Mouse (Mus musculus) stomach, postnatal 0 days (tissue): ENCODE data around the gene Zpbp2. TPM values are rescaled to one million over a fixed set of nuclear protein-coding genes. Genes with fewer than 3 reads are reported as not detected.

Source experiments
- ATAC-seq: fragments of 200-750 bp; cut with Nextera tagmentation; 2 replicates; pipeline ENCODE4 v1.8.0; 2017; ENCODE audit not compliant: low FRiP score, low TSS enrichment
- DNase-seq: peaks from one replicate; pipeline ENCODE4 v3.0.0-alpha.2; 2016; ENCODE audit warnings: low spot score
- H3K27ac ChIP-seq: fragments of 300-500 bp; sonication (generic); replicated peaks from 2 replicates; pipeline ENCODE4 v1.5.1; 2014; ENCODE audit warnings: mild to moderate bottlenecking, control low read depth
- H3K27me3 ChIP-seq: fragments of 300-500 bp; sonication (generic); 2 replicates; pipeline ENCODE4 v1.6.1; 2014; ENCODE audit warnings: low read length; ENCODE audit not compliant: control insufficient read depth, insufficient read depth
- H3K36me3 ChIP-seq: fragments of 300-500 bp; sonication (generic); 2 replicates; pipeline ENCODE4 v1.6.1; 2014; ENCODE audit warnings: low read length, mixed read lengths; ENCODE audit not compliant: control insufficient read depth, insufficient read depth
- H3K4me1 ChIP-seq: fragments of 300-500 bp; sonication (generic); replicated peaks from 2 replicates; pipeline ENCODE4 v1.6.1; 2014; ENCODE audit warnings: antibody characterized with exemption; ENCODE audit not compliant: control insufficient read depth, insufficient read depth
- H3K4me2 ChIP-seq: fragments of 300-500 bp; sonication (generic); replicated peaks from 2 replicates; pipeline ENCODE4 v1.6.1; 2014; ENCODE audit warnings: low read depth, mild to moderate bottlenecking, control low read depth, moderate library complexity
- H3K4me3 ChIP-seq: fragments of 300-500 bp; sonication (generic); 2 replicates; pipeline ENCODE4 v1.5.1; 2014; ENCODE audit warnings: low read depth, low read length, control low read depth
- H3K9ac ChIP-seq: fragments of 300-500 bp; sonication (generic); 2 replicates; pipeline ENCODE4 v1.6.1; 2014; ENCODE audit warnings: mild to moderate bottlenecking, low read length, control low read depth, mixed read lengths
- H3K9me3 ChIP-seq: fragments of 300-500 bp; sonication (generic); 2 replicates; pipeline ENCODE4 v1.6.1; 2016; ENCODE audit warnings: low read length; ENCODE audit not compliant: control insufficient read depth
- CTCF ChIP-seq: IDR thresholded peaks from 2 replicates; pipeline ENCODE4 v1.5.1; 2016; ENCODE audit warnings: antibody characterized with exemption, low read depth, mild to moderate bottlenecking, moderate library complexity
- EP300 ChIP-seq: optimal IDR thresholded peaks from 2 replicates; pipeline ENCODE3; 2016; ENCODE audit warnings: antibody characterized with exemption
- WGBS: fragments of 180-500 bp; shearing (Covaris S2); extraction: QIAGEN DNeasy Blood & Tissue Kit; methylation state at CpG from one replicate; pipeline ENCODE4 v1.1.7; 2014; 5-methylcytosine and 5-hydroxymethylcytosine counted together
- polyA plus RNA-seq: library from polyadenylated mRNA; unstranded; fragments of >200 nt; fragmentation: Nextera tagmentation; extraction: Ambion mirVana; gene quantifications from 2 replicates; pipeline ENCODE4 v1.2.1, GENCODE M21; 2015

Gene Zpbp2
- polyA plus RNA-seq, 1 experiment from 2014 or later = 0.16 TPM

DNA sequence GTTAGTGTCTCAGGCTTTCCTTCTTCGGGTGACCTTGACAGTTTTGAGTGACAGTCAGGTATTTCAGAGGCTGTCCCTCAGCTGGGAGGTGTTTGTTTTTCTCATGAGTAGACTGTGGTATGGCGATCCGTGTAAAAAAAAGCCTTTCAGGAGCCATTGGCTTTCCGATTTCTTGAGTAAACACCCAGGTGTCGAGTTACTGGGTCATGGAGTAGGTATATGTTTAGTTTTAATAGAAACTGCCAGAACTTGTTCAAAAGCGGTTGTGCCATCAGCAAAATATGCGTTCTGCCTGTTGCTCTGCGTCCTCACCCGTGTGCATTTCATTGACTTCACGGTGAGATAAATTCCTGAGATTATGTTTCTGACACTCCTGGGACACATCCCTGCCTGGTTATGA lies 30.4 kb upstream of the Zpbp2 start:
- Histone ChIP-seq H3K27me3 (no peaks in the 10 kb centered on the region), H3K4me1 (no peaks in the 10 kb centered on the region), H3K4me2 (no peak overlapping the region; the same call in 1 of the 2 replicates), H3K4me3 (no peak overlapping the region), H3K9ac (no peak overlapping the region), H3K9me3 (no peaks in the 10 kb centered on the region), H3K27ac (no peak overlapping the region), H3K36me3 (no peaks in the 10 kb centered on the region)
- 14% methylated on average over 10 of the region's 10 CpGs for WGBS
- DNase-seq (no peak), ATAC-seq (no peak)
- TF ChIP-seq CTCF (no peak), EP300 (no peak)

- no peak overlapping the region for H3K27ac ChIP-seq
- WGBS = 46% methylated on average over 4 of the region's 4 CpGs
- H3K36me3 ChIP-seq = no peaks in the 10 kb centered on the region
- no peak overlapping the region for H3K4me2 ChIP-seq
- DNase-seq (no peak), ATAC-seq (no peak)
- TF ChIP-seq CTCF (no peak), EP300 (no peak)
- H3K9me3 ChIP-seq = no peaks in the 10 kb centered on the region
- no peak overlapping the region for H3K9ac ChIP-seq
- no peaks in the 10 kb centered on the region for H3K27me3 ChIP-seq
- no peak overlapping the region for H3K4me3 ChIP-seq
- H3K4me1 ChIP-seq = no peaks in the 10 kb centered on the region
Observed at GRCm38 (mm10) chr11:98525140-98525539, 25.8 kb upstream of the Zpbp2 start.

GRCm38 (mm10) chr11:98526824-98527461 lies 24.0 kb upstream of the Zpbp2 start:
- no peak for DNase-seq

DNA sequence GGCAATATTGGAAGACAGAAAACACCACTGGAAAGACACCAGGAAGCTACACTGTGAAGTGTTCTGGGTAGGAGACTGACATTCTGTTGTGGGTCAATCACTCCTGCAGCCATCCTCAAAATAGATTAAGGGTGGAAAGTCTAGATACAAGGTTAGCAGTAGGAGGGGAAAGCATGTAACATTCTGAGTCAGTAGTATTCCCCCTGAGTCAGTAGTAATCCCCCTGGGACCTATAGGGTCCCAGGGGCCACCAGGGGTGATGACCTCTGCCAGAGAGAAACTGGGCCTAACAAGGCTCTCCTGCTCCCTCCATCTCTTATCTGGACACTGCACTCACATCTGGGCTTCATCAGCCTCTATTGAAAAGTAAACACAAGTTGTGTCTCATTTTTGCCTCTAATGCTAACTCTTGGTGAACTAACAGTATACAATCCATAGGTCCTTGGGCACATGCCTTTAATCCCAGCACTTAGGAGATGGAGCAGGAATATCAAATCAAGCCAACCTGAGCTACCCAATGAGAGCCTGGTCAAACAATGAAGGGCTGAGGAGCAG lies 13.3 kb upstream of the Zpbp2 start:
- no peak overlapping the region for H3K9ac ChIP-seq
- H3K4me1 ChIP-seq = no peaks in the 10 kb centered on the region
- no peak overlapping the region for H3K4me3 ChIP-seq
- H3K4me2 ChIP-seq = no peak overlapping the region
- no peaks in the 10 kb centered on the region for H3K36me3 ChIP-seq
- no peak for DNase-seq
- no peak overlapping the region for H3K27ac ChIP-seq
- TF ChIP-seq CTCF (no peak), EP300 (no peak)
- H3K27me3 ChIP-seq = 0 out of 2 replicates have a peak, but pooled peaks cover 3% of the 10 kb centered on the region
- ATAC-seq = no peak
- no peaks in the 10 kb centered on the region for H3K9me3 ChIP-seq

More at GRCm38 (mm10) chr11:98526824-98527461, 24.0 kb upstream of the Zpbp2 start:
- Histone ChIP-seq H3K27ac (no peak overlapping the region), H3K9me3 (no peaks in the 10 kb centered on the region), H3K4me3 (no peak overlapping the region), H3K4me2 (no peak overlapping the region), H3K27me3 (no peaks in the 10 kb centered on the region), H3K9ac (no peak overlapping the region), H3K36me3 (no peaks in the 10 kb centered on the region), H3K4me1 (no peaks in the 10 kb centered on the region)
- TF ChIP-seq CTCF = no peak
- WGBS = 81% methylated on average over 10 of the region's 10 CpGs
- no peak for ATAC-seq

- TF ChIP-seq CTCF (peak; percentile 48), EP300 (no peak)
- Histone ChIP-seq H3K4me2 (no peak overlapping the region), H3K9me3 (no peaks in the 10 kb centered on the region), H3K27ac (no peak overlapping the region), H3K4me3 (no peak overlapping the region), H3K36me3 (no peaks in the 10 kb centered on the region), H3K9ac (no peak overlapping the region), H3K27me3 (0 out of 2 replicates have a peak, but pooled peaks cover 4% of the 10 kb centered on the region), H3K4me1 (no peaks in the 10 kb centered on the region)
- 80% methylated on average over 5 of the region's 5 CpGs for WGBS
- ATAC-seq (no peak), DNase-seq (no peak)
Observed at GRCm38 (mm10) chr11:98540319-98540718, 10.6 kb upstream of the Zpbp2 start.

DNA sequence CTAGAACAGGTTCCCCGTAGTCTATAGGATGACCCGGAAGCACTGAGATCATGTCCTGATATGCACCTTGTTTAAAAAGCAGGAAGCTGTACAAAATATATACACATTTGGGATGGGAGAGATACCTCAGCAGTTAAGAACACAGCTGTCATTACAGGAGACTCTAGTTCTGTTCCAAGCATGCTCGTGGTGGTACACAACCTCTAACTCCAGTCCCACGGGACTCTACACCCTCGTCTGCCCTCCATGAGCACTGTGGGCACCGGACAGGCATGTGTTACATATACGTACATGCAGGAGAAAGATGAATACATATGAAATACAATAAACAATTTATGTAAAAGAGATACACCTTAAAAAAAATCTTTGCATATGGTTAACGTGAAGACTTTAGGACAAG lies 8.3 kb upstream of the Zpbp2 start:
- TF ChIP-seq CTCF = no peak
- TF ChIP-seq EP300 = no peak

More for the DNA sequence above, 8.3 kb upstream of the Zpbp2 start:
- H3K4me3 ChIP-seq = no peak overlapping the region
- ATAC-seq = no peak
- no peaks in the 10 kb centered on the region for H3K4me1 ChIP-seq
- DNase-seq = no peak
- H3K36me3 ChIP-seq = no peaks in the 10 kb centered on the region
- peaks cover 9% of the 10 kb centered on the region for H3K27me3 ChIP-seq
- no peaks in the 10 kb centered on the region for H3K9me3 ChIP-seq
- no peak overlapping the region for H3K4me2 ChIP-seq
- no peak overlapping the region for H3K9ac ChIP-seq
- no peak overlapping the region for H3K27ac ChIP-seq
- WGBS = 67% methylated on average over 8 of the region's 8 CpGs
